Mouse (Mus musculus) Patski (cell line): ENCODE data around the gene Tmod1. TPM values are rescaled to one million over a fixed set of nuclear protein-coding genes. Genes with fewer than 3 reads are reported as not detected.

Experiments
- ATAC-seq: fragments of 100-300 bp; one replicate; pipeline ENCODE4 v1.8.0; 2021
- CTCF ChIA-PET: fragments of 350-600 bp; sonication (Branson Sonifier 250); formaldehyde crosslinking; loops from one replicate; lab custom pipeline; 2022; ENCODE audit warnings: inconsistent platforms; lab: Charles Lee
- POLR2A ChIA-PET: fragments of 350-600 bp; sonication (Branson Sonifier 250); formaldehyde crosslinking; loops from one replicate; lab custom pipeline; 2022; ENCODE audit warnings: antibody characterized with exemption, inconsistent platforms; lab: Charles Lee
- DNase-seq: peaks from one replicate; pipeline ENCODE4 v3.0.0-alpha.2; 2011; ENCODE audit warnings: low read depth, low spot score
- H3K27me3 ChIP-seq: fragments of 371-371 bp; one replicate; pipeline ENCODE4 v1.5.1; 2021
- CTCF ChIP-seq: fragments of 100-300 bp; IDR thresholded peaks from one replicate; pipeline ENCODE4 v1.5.1; 2021
- in situ Hi-C: fragments of 300-500 bp; cut with MboI; formaldehyde crosslinking; loops from 3 replicates; pipeline ENCODE4 v1.11.1; 2018; ENCODE audit warnings: low pct_unique_long_range_greater_than_20kb, mixed read lengths
- polyA plus RNA-seq: library from polyadenylated mRNA; unstranded; gene quantifications from one replicate; pipeline ENCODE4 v1.2.3, GENCODE M21; 2021

Gene Tmod1
- polyA plus RNA-seq, 1 experiment from 2014 or later = 14.7 TPM

DNA sequence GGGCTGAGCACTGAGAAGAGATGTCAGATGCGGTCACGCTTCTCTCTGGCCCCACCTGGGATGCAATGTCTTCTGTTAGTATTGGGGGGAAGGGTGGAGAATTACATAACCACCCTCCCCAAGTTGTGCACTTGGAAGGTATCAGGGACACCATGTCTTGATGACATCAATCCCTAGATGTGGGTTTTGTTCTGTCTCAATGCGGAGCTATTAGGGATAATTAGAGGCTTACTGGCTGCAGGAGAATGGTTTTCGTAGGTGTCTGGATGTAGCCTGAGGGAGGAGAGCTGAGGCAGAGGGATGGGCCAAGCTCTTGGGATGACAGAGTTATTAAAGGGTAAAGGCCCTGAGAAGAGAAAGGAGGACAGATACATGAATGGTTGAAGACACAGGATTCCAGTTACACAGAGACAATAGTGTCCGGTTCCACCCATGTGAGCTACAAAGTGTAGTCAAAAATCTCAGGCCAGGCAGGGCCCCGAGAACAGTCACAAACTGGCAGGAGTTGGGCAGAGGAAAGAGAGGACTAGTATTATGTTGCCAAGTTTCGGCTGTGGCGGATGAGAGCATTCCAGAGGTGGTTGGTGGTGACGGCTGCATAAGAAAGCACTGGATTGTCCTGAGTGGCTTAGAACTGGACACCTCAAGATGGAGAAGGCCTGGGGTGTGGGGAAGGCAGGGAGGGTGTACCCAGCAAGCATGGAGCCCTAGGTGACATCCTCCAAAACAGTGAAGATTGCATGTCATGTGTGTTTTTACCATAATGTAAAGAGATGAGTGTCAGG, 14.8 kb downstream of the Tmod1 start:
- ATAC-seq = no peak
- TF ChIP-seq CTCF = no peak
- CTCF ChIA-PET = no interaction called here
- no peak for DNase-seq
- POLR2A ChIA-PET = interaction anchor here (0.9 kb wide), 1 partner anchor 55 kb away, joined by 3 read pairs; no protein-coding TSS in a partner anchor
- in situ Hi-C loops = no loop called here
- no peaks in the 10 kb centered on the region for H3K27me3 ChIP-seq

DNA sequence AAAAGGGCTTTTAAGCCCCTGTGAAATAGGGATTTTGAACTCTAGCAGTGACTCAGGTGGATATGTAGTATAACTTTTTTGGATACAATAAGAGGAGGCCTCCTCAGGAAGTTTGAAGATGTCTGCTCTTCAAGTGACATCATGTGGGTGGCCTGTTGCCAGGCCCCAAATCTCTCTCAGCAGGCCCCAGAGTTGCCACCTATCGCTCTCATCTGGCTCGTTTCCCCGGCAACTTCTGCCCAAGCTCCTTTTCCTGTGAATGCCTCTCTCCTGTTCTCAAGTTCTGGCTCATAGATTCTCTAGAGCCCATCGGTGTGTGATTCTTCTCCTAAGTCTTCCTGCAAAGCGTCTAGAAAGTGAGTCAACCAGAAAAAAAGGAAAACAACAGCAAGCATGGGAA, 17.4 kb downstream of the Tmod1 start:
- in situ Hi-C loops = no loop called here
- POLR2A ChIA-PET = interaction anchor here (0.6 kb wide), 1 partner anchor 607 kb away, joined by 3 read pairs; no protein-coding TSS in a partner anchor
- DNase-seq (no peak), ATAC-seq (no peak)
- no peaks in the 10 kb centered on the region for H3K27me3 ChIP-seq
- CTCF ChIA-PET = interaction anchor here (1.2 kb wide), 1 partner anchor 9 kb away, joined by 6 read pairs; no protein-coding TSS in a partner anchor
- no peak for TF ChIP-seq CTCF

DNA sequence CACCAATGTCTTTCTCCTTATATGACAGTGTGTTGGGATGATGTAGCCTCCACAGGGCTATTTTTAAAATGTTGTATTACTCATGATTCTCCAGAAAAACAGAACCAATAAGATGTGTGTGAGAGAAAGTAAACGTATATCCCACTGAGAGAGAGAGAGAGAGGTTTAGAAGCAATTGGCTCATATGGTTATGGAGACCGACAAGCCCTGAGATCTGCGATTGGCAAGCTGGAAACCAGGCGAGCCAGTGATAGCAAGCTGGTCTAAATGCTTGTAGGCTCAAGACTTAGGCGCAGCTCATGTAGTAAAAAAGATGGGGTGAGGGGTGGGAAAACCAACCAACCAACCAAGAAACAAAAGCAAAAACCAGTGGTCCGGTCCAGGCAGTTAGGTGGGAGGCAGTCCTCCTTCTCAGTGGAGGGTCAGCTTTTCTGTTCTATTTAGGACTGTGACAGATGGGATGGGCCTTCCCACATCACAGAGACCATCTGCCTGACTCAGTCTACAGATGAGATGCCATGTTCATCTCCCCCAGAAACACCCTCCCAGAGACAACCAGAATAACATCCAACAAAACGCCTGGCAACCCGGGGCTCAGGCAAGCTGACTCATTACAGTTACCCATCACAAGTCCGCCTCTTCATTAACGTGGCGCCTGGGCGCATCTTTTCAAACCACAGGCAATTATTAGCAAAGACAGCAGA, 22.7 kb downstream of the Tmod1 start:
- TF ChIP-seq CTCF = no peak
- in situ Hi-C loops = no loop called here
- DNase-seq (no peak), ATAC-seq (no peak)
- no peaks in the 10 kb centered on the region for H3K27me3 ChIP-seq
- ChIA-PET POLR2A (no interaction called here), CTCF (interaction anchor here (1.0 kb wide), 1 partner anchor 30 kb away, joined by 3 read pairs; no protein-coding TSS in a partner anchor)

DNA sequence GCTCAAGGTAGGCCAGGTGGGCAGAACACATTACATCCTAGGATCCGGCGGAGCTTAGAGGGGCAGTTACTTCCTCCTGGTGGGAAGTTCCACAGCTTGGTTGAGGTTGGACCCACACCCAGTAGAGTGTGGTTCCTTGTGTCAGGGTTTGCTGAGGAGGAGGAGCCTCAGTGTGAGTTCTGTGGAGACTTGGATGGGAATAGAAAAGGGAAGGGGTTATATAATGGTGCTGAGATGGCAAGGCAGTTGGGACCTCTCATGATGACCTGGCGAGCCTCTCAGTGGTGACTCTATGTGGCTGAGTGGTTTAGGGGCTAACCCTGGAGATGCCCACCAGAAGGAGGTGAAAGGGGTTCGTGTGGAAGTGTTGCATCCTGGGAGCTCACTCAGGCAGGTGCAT, 25.1 kb downstream of the Tmod1 start:
- ChIA-PET CTCF (interaction anchor here (2.0 kb wide), 1 partner anchor 8 kb away, joined by 6 read pairs; no protein-coding TSS in a partner anchor), POLR2A (no interaction called here)
- ATAC-seq (no peak), DNase-seq (no peak)
- H3K27me3 ChIP-seq = no peaks in the 10 kb centered on the region
- in situ Hi-C loops = no loop called here
- TF ChIP-seq CTCF = no peak

DNA sequence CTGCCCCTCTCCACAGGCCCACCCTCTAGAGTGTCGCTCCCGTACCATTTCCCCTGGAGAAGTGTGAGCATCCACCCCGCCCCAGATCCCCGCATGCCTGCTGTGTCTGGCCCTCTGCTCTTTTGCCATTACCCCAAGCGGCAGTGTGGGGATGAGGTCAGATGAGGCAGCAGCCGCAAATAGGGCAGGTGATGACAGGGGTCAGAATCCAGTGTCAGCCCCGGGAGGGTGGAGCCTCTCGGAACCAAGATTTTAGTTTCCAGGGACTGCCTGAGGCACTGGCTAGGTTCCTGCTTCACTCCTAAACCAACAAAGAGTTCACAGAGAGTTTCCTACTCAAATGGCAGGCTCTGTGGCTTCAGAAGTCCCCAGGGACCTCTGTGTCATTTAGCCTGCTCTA, 25.5 kb downstream of the Tmod1 start:
- in situ Hi-C loops = no loop called here

DNA sequence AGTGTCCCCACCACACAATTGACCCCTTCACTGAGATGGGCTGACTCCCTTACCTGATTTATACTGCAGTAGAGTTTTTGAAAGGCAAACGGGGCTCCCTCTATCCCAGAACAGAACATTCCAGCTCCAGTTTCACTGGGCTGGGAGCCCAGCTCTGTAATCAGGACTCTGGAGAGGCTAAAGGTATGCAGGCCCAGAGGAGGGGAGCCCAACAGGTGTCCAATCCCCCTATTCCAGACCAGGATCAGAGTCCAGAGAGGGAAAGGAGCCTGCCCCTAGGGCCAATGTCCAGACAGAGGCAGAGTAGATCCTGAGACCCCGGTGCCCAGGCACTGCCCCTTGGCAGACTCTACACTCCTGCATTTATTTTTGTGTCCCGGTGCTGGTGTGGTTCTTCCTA, 26.2 kb downstream of the Tmod1 start:
- ChIA-PET POLR2A (no interaction called here), CTCF (interaction anchor here (0.8 to 2.0 kb wide), 2 partner anchors 9 to 43 kb away, joined by 3 to 6 read pairs; no protein-coding TSS in a partner anchor)
- H3K27me3 ChIP-seq = no peaks in the 10 kb centered on the region
- in situ Hi-C loops = no loop called here
- no peak for TF ChIP-seq CTCF
- DNase-seq (no peak), ATAC-seq (no peak)

More for the DNA sequence above, 25.5 kb downstream of the Tmod1 start:
- ChIA-PET CTCF (interaction anchor here (2.0 kb wide), 1 partner anchor 9 kb away, joined by 6 read pairs; no protein-coding TSS in a partner anchor), POLR2A (no interaction called here)
- no peak for TF ChIP-seq CTCF
- ATAC-seq (no peak), DNase-seq (no peak)
- H3K27me3 ChIP-seq = no peaks in the 10 kb centered on the region

DNA sequence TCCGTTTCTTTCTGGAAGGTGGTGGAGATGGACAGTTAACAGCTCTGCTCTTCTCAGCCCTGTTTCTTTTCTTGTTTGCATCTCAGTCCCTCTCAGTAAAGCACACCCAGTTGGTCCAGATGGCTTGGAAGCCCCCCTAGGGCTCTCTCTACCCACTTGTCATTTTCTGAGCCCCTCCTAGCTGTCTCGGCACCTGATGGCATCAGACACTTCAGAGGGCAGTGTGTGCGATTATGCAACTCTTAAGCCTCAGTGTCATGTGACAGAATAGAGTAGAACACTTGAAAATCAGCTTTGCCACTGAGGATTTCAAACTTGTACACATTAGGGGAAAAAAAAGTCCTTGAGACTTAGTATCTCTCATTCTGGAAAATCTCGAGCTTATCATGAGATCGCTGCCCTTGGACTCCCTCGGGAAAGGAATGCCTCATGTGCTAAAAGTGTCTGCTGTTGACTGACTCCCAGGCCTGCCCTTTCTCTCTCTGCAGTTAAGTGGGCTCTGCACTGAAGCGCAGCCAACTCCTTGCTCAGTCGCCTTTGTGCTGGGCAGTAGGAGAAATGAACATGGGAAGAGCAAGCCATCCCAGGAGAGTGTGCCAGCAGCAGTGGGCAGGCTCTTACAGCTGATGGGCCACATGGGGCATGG, 27.1 kb downstream of the Tmod1 start:
- H3K27me3 ChIP-seq = no peaks in the 10 kb centered on the region
- ChIA-PET CTCF (interaction anchor here (2.0 kb wide), 1 partner anchor 10 kb away, joined by 6 read pairs; no protein-coding TSS in a partner anchor), POLR2A (no interaction called here)
- TF ChIP-seq CTCF = no peak
- DNase-seq (peak; percentile 47), ATAC-seq (peak; percentile 68)
- in situ Hi-C loops = no loop called here

DNA sequence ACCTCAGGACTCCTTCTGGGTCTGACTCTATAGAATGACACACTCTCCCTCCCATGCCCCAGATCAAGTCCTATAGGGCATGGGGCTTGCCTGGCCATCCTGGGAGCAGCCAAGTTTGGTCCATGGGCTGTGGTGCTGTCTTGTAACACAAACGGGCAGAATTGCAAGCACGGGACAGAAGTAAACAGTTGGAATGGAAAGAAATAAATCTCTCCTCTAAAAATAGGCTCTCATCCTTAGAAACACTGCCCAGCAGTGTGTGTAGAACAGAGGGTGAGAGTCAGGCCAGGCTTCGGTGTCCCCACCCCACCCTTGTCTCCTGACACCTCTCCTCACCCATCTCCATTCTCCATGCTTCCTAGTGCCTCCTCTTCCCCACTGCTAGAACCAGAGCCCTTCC, 29.3 kb downstream of the Tmod1 start:
- ATAC-seq (no peak), DNase-seq (no peak)
- TF ChIP-seq CTCF = no peak
- ChIA-PET POLR2A (no interaction called here), CTCF (no interaction called here)
- no peaks in the 10 kb centered on the region for H3K27me3 ChIP-seq
- in situ Hi-C loops = no loop called here

DNA sequence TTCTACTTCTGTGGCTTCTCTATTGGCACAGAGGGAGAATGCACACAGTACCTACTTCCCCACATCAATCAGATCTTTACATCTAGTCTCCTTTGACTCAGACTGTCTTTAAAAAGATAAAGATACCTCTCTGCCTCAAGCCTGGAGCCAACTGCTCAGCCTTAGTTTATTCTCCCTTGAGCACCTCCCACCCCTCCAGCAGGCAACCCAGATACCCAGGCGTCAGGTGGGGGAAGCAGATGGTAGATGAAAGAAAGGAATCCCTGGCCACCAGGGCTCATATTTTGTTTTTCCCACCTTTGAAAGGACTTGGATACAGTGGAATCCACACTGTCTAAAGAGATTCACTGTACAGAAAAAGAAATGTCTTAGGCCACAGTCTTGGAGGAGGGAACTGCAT, 29.8 kb downstream of the Tmod1 start:
- H3K27me3 ChIP-seq = no peaks in the 10 kb centered on the region
- POLR2A ChIA-PET = no interaction called here
- ATAC-seq = no peak
- no peak for DNase-seq
- in situ Hi-C loops = no loop called here
- no peak for TF ChIP-seq CTCF
- CTCF ChIA-PET = no interaction called here

DNA sequence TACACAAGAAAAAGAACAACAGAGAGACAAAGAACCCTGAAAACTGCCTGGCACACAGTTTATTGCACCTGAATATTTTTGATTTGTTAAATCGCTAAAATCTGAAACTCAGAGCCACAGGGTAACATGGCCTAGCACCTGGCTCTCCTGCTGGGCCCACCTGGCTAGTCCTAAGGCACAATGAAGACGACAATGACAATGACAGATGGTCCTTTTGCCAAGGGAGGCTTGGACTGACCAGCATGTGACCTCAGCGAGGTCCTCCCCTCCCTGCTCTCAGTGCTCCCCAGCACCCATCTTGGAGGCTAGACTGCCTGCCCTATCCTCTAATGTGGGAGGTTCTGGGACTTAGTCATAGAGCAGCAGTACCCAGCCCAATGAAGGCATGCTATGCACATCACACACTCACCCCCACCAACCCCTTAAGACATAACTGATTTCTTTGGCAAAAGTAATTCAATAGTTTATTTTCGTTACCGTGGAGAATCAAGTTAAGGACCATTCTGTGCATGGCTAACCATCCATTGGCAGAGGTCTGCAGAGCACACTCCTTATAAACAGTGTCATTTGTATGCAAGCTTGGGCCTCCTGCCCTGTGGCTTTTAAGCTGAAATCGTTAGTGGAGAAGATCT, 31.2 kb downstream of the Tmod1 start:
- ATAC-seq (peak; percentile 70), DNase-seq (no peak)
- CTCF ChIA-PET = no interaction called here
- POLR2A ChIA-PET = no interaction called here
- H3K27me3 ChIP-seq = no peaks in the 10 kb centered on the region
- TF ChIP-seq CTCF = no peak
- in situ Hi-C loops = no loop called here
